Mouse (Mus musculus) adrenal gland (tissue): Measurements from ENCODE around the gene Cdh6.

Experiments used
- intact Hi-C: fragments of 180-260 bp; cut with DNase I; formaldehyde crosslinking; loops from one replicate; pipeline ENCODE4 v1.15.1; 2025
- long read RNA-seq, 2 experiments: library from polyadenylated mRNA; unstranded; transcript quantifications; one replicate each; pipeline ENCODE4 v2.0.0; 2020; ENCODE audit warnings: borderline replicate concordance in 1 of 2; ENCODE audit not compliant: insufficient replicate concordance in 1 of 2

The Cdh6 gene
- long read RNA-seq, experiment 1, full-length matches to known transcripts: 1 of 6 reads
- long read RNA-seq, experiment 1, partial matches to known transcripts: 4 of 6 reads
- long read RNA-seq, experiment 1, other reads (novel, unspliced or antisense): 1 of 6 reads
- long read RNA-seq, experiment 2, full-length matches to known transcripts: 3 of 10 reads
- long read RNA-seq, experiment 2, partial matches to known transcripts: 3 of 10 reads
- long read RNA-seq, experiment 2, other reads (novel, unspliced or antisense): 4 of 10 reads

DNA sequence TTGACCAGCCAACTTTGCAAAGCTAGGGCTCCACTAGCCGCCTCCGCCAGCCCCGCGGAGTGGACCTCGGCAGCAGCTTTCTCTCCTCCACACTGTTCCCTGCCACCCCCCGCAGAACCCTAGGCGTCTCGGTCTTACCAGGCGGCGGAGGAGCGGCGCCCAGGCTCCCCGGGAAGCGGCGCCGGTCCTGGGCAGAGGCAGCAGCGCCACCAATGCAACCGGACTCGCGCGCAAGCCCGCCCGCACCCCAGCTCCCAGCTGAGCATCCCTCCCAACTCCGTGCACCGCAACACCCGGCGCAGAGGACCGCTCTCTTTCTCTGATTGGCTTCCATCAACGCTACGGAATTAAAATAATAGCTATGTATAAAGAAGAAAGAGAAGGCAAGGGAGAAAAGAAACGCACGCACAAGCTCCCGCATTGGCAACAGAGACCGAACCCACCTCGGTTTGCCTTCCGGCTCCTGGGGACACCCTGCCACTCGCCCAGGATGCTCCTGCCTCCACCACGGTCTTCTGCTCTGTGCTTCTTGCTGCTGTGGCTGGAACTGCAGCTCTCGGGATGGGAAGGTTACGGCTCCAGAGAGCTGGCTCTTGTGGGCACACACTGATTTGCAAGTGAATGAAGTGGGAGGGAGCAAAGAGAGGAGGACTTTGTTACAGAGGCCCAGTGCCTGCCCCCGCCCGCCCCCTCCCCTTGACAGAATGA lies at the start of gene Cdh6:
TSS of gene Cdh6 (minus strand) at position 605 of the 708 bp plus-strand sequence.
- intact Hi-C loops: loop anchor here (10.0 kb wide), 1 partner anchor 88 kb away; no protein-coding TSS in a partner anchor

DNA sequence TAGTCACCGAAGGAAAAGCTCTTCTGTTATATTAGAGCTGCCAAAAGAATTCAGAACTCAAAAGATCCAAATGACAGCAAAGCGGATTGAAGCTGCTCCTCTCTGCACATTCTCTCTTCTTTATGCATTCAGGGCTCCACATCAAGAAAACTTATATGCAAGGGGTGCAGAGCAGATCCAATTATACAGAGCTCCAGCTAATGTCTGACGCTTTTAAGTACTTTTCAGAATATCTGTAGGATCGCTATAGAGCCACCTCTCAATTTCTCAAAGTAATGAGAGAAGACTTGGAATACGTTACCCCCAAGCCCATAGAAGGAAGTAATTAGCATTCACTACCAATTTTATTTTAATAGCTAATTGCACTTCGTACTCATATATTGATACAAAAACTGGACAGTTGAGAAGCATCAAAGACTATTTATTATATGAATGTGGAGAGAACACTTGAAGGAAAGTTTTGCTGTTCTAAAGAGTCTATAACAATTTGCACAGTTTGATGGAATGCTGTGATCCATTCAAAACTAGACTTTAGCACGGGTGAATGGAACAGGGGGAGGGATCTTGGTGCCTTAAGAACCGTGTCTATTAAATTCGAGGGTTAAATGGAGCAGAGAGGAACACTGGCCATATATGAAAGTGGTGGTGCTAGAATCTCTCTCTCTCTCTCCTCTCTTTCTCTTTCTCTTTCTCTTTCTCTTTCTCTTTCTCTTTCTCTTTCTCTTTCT lies 46.4 kb upstream of the Cdh6 start:
- intact Hi-C loops: no loop called here

DNA sequence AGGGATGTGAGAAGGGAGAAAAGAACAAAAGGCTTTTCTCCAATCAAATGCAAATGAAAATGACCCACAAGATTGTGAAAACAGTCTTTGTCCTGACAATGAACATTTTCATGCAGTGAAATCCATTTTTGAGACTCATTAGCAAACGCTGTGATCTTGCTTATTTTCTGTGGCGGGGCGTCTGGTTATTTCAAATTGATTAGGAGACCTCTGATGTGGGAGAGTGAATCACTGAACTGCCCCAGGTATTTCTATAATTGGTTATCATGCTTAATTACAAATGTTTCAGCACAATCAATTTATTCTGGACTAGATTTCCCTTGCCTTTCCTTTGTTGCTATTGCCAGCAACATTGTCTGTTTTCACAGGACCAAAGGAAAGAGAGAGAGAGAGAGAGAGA lies 44.3 kb upstream of the Cdh6 start:
- intact Hi-C loops: no loop called here

DNA sequence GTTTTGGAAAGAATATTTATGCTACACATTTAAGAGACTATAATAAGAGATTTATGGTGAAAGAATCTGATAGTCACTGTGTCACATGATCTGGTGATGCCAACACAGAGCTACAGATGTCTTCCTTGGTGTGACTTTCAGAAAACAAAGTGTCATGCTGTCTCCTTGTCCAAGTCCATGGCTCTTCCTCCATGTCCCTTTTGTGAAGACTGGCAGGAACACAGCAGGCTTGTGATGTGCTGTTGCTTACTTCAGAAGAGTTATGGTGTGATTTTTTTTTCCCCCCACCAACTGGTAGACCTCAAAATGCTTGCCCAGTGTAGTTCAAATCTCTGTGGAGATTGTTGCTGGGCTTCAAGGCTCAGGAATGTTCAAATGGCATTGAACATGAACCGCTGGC lies 43.7 kb upstream of the Cdh6 start:
- intact Hi-C loops: no loop called here

DNA sequence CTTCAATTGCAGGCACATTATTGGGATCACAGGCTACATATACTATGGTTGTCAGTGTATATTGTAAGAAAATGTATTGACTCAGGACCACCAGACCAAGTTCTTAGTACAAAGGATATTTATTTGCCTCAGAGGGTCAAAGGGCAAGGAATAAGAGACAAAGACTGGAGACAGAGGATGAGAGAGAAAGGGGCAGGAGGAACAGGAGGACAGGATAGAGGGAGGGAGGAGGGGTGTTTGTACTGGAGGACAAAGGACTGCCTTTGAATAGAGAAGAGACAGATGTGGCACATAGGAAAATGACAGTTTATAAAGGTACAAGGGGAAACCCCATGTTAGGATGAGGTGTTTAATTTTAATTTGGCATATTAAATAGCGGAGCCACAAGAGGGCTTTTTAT lies 39.5 kb upstream of the Cdh6 start:
- intact Hi-C loops: no loop called here

DNA sequence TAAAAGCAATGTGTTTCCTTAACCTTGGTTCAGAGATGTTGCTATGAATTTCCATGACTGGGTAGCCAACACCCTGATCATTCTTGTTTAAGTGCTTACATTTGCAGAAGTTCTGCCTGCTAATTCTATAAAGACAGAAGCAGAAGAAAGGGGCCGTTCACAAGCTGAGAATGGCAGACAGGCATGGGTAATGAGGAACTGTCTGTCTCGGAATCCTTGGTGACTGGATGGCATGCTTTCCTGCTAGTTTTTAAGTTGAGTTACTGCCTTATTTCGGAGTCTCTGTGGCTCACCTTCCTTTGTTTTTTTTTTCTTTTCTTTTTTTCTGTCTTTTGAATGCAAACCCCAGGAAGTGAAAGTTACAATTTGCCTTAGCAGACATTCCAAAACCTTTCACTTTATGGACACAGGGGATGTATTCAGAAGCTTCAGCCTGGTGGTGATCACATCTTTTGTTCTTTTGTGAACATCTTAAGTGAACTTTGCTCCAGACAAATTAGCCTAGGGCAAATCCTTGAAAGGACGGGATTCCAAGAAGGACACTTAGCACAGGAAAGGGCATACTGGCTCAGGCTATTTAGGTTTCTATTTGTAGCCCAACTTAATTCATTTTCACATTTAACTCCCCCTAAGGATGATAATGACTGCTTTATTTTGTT lies 38.7 kb upstream of the Cdh6 start:
- intact Hi-C loops: no loop called here

DNA sequence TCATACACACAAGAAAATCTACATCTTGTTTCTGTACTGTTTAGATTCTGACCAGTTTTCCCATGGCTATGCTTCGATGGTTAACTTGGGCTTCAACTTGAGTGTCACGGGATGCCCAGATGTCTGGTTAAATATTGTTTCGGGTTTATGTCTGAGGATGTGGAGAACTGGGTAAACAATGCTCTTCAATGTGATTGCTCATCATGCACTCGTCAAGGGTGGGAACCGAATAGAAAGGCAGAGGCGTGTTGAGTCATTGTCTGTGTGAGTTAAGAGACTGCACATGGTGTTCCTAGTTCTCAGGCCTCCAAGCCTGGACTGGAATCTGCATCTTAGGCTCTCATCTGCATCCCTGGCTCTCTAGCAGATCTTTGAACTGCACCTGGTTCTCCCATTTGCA lies 36.7 kb upstream of the Cdh6 start:
- intact Hi-C loops: no loop called here

DNA sequence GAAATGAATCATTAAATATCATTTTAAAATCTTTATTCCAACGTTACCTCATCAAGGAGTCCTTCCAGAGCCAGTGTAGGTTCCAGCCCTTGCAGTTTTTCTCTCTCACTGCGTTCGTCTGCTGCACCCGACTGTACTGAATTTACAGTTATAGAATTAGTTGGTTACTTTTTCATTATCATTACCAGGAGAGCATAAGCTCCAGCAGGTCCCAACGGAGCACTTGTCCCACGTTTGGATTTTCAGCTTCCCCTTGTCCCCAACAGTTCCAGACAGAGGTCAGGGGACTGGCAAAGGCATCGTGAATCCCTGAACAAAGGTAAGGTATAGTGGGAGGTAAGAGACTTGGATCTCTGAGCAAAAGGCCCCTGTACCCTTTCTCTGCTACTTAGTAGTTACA lies 35.2 kb upstream of the Cdh6 start:
- intact Hi-C loops: no loop called here

DNA sequence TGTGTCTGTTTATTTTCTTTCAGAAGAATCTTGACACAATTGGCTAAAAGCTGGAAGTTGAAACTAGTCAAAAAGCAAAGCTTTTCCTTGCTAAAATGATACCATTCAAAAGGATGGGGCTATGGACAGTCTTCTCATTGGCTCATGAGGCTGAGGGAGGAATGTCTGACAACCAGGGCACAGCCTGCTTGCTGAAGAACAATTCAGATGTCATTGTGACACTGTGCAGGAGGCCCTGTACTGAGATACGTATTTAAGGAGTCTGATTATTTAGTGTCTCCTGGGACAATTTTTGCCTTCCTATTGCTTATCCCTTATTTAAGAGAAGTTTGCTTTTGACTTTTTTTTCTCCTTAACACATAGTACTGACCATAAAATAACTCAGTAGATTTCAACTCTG lies 22.8 kb upstream of the Cdh6 start:
- intact Hi-C loops: no loop called here

DNA sequence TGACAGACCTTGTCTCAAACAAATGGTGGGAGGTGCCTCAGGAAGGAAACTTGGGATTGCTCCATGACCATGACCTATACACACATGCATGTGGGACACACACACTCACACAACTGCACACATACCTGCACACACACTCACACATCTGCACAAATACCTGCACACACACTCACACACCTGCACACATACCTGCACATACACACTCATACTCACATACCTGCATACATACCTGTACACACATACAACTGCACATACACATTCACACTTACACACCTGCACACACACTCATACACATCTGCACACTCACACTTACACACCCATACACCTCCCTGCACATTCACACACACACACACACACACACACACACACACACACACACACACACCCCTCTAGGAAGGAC lies 20.6 kb upstream of the Cdh6 start:
- intact Hi-C loops: no loop called here

DNA sequence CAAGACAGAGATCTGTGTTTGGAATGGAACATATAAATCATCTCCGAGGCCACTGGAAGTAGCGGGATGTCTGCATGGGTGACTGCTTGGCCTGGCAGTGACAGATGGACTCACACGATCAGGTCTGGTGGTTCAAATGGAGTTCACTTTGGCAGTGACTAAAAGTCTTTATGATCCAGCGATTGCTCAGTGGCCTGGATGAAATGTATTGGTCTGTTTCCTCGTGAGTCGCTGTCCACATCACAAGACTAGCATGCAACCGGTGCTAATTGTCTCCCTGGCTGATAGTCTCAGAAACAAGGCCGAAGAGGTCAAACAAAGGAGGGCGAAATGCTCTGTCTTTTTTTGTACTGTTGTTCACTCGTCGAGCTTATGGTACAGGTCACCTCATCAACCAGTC lies 19.6 kb upstream of the Cdh6 start:
- intact Hi-C loops: no loop called here

DNA sequence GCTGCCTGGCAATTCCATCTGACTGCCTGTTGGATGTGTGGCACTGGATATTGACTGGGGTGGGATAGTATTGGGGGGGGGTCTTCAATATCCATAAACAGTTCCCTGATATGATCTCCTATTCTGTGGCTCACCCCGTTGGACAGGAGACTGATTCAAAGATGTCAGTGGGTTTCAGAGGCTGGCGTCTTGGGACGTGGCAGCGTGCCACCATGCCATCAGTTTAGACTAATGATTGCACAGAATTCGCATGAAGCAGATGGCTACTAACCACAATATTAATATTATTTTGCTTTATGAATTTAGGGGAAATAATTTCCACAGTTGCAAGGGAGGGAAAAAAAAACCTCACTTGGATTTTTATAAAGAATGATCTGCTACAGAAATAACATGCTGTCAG lies 10.2 kb upstream of the Cdh6 start:
- intact Hi-C loops: loop anchor here (5.0 kb wide), 1 partner anchor 679 kb away; no protein-coding TSS in a partner anchor

DNA sequence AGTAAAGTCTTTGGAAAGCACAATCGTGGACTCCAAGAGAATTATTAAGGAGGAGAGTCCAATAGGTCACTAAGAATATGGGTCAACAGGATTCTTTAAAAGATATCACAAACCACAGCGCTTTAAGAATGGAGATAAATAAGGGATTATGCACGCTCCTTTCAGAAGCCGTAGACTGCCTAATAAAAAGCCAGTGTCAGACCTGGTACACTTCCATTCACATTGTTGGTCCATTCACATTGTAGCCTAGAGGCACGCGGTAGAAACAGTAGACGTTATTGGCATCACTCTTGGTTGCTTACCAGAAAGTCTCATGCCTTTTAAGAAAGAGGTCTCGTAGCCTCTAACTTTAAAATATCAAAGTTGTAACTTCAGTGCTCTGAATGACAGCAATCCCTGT lies 8.0 kb upstream of the Cdh6 start:
- intact Hi-C loops: loop anchor here (5.0 kb wide), 1 partner anchor 681 kb away; no protein-coding TSS in a partner anchor

DNA sequence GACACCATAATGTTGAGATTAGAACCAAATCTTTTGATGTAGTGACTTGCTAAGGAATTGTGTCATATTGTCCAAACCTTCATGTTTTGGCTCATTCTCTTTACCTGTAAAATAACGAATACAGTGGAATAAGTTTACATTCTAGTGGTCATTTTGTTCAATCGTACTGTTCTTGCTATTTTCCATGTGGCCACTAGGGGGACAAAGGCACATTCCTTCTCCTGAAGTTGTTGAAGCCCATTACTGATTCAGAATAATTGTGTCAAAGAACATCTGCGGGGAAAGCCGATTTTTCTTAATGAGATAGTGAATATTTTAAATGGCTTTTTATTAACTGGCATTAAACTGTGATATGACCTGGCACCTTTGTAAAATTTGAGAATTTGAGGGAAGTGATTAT lies 7.5 kb upstream of the Cdh6 start:
- intact Hi-C loops: loop anchor here (5.0 kb wide), 1 partner anchor 681 kb away; no protein-coding TSS in a partner anchor

DNA sequence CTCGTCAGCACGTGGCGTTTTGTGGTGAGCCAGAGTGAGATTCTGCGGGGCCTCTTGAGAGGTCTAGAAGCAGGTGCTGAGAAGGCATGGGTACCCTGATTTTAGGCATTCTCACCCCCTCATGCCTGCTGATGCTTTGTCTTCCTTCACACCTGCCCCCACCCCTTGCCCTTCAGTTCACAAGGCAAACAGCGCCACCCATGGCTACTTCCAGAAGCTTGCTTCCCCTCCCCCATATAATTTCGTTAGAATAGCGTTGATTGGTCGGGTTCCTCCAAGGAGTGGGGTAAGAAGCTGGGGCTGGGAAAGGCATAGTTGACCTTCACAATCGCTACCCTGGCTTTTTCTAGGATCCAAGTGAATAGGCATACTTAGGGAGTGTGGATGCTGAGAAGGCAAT lies 2.5 kb upstream of the Cdh6 start:
- intact Hi-C loops: loop anchor here (10.0 kb wide), 1 partner anchor 91 kb away; no protein-coding TSS in a partner anchor

DNA sequence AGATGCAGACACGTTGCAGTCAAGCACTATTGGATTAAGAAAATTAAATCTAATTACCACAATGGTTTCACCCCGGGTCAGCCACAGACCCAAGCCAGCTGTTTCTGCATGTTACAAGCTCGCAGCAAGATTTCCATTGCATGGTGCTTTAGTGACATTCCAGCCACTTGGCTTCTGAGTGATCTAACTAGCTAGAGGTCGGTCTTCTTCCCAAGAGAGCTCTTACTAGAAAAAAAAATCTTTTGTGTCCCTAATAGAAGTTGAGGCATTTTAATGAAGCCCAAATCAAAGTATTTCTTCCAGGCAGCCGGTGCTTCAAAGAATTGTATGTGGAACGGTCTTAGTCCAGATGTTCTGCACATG lies 1.1 kb upstream of the Cdh6 start:
- intact Hi-C loops: loop anchor here (10.0 kb wide), 1 partner anchor 90 kb away; no protein-coding TSS in a partner anchor

DNA sequence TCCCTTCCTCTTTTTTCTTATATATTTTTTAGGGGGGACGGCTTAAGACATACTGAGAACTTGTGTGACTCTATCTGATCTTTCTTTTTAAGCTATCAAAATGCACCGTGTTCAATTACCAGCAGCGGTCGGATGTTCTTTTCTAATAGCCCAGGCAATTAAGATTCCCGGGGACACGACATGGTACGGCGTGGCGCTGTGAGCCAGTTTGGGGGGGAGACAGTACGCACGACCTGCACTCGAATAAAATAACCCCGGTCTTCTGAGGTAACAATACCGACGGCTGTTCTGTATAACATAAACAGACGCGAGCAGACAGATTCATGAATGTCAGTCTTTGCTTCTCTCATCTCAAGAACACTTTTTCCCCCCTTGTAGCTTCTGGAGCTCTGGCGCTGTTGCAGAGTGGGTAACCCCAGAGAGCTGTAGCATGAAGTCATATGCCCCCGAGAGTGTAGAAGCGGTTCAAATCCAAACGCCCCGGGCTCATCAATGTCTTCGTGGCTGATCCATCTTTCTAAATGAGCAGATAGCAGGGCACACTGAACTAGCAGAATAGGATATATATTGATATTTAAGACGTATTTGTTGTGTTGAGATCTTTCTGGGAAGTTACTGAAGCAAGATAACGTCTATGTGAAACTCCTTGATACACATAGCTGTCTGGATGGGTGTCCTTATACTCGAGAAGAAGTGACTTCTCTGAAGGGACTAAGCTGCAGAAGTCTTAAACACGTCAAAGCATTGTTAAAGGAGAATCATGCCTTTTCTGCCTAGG lies 554 bp upstream of the Cdh6 start:
- intact Hi-C loops: loop anchor here (10.0 kb wide), 1 partner anchor 89 kb away; no protein-coding TSS in a partner anchor

DNA sequence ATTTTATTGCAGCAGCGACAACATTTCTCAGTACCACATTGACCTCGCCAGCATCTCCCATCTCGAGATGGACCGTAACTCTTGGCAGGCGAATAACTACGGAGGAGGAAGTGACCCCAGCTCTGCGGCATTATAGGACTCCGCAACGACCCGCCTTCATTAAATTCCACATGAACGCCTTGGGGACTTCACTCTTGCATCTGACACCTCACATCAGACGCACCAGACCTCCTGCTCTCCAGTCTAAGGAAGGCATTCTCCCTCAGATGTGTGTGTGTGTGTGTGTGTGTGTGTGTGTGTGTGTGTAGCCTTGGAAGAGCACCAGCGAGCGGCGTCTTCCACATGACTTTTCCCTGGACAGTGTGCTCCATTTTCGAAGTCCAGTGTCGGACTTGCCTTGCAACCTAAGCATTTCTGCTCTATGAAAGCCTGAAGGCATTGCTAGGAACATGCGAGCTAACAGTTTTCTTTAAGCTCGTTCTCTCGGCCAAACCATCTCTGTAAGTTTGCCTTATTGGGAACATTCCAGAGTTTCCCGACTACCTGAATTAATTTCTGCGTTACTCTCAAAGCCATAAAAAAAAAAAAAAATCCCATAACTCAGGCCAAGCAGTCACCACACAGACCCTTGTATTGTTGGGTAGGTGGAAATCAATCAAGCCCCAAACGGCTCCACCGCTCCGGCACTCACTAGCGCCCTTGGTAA lies 957 bp downstream of the Cdh6 start:
- intact Hi-C loops: loop anchor here (10.0 kb wide), 1 partner anchor 88 kb away; no protein-coding TSS in a partner anchor

DNA sequence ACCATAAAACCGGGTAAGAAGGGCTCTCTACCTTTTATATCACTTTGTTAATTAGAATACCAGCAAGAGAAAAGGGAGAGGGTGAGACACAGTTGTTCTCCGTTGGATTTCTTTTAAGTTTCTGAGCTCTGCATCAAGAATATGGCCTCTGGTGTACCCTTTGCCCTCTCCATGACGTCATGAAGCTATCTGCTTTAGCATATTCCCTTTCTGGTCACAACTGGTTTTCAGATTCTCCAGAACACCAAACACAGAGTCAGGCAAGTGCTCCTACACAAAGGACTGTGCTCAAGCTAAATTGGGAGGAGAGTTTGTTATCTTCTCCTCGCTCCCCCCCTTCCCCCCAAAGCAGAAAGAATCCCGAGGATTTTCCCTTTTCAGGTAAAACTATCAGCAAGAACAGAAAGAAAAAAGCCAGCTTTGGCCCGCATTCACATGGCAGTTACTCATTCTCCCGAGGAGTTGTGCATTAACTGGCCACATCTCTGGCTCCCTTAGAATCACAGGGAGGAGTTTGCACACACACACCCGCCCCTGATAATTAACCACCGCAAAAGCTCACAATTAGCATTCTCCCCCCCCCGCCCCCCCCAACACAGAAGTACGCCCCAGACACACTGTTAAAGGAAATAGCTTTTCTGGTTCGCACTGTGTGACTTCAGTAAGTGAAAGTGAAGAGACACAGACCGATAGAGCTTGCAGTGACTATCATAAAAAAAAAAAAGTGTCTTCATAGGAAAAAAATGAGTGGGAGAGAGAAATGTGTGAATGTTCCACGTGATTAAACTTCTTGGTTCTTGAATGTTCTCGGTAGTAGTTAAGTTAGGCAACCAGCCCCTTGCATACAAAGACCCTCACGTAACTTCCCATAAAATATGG lies 1.8 kb downstream of the Cdh6 start:
- intact Hi-C loops: loop anchor here (10.0 kb wide), 1 partner anchor 87 kb away; no protein-coding TSS in a partner anchor
